Mouse (Mus musculus) embryonic stem cell, embryonic (primary cell): Measurements from ENCODE around the gene Stxbp5.

Experiments used
- CTCF ChIA-PET, 4 experiments: fragments of 300-600 bp in 2 of 4; fragments of 350-600 bp in 2 of 4; sonication (Branson Sonifier 250); formaldehyde crosslinking; loops; one replicate each; lab custom pipeline; 2022; ENCODE audit warnings: inconsistent platforms in 2 of 4; lab: Charles Lee
- POLR2A ChIA-PET, 4 experiments: fragments of 300-600 bp in 2 of 4; fragments of 350-600 bp in 2 of 4; sonication (Branson Sonifier 250); formaldehyde crosslinking; loops; one replicate each; lab custom pipeline; 2022; ENCODE audit warnings: antibody characterized with exemption in 4 of 4, inconsistent platforms in 1 of 4; lab: Charles Lee

Stxbp5 gene

DNA sequence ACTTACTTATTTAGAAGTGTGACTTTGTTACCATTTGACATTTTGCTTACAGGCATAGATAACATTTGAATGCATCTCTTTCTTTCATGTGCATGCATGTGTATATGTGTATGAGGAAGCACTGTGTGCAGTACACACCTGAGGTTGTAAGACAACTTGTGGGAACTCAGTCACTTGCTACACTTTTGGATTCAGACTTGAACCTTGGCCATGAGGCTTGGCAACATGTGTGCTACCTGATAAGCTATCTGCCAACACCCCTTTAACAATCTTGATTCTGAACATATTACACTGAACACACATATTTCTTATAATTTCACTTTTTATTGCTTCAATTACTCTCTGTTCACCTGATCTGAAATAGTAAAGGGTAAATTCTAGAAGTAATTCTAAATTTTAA lies 106.5 kb downstream of the Stxbp5 start:
- CTCF ChIA-PET, result interaction anchor here in 1 of 4 experiments (0.6 kb wide), 1 partner anchor 38 kb away, joined by 3 read pairs; no protein-coding TSS in a partner anchor
- POLR2A ChIA-PET, result no interaction called here

DNA sequence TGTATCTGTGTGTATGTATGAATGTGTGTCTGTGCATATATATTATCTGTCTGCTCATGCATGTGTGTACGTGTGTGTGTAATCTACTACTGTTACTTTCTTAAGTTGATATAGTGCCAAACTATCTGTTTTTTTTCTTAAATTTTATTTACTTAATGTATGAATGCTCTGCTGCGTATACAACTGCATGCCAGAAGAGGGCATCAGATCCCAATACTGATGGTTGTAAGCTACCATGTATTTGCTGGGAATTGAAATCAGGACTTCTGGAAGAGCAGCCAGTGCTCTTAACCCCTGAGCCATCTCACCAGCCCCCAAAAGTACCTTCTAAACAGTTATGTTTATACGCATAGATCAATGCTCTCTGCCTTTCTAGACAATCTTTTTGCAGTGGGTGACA lies 109.9 kb downstream of the Stxbp5 start:
- ChIA-PET CTCF (interaction anchor here (0.6 to 1.0 kb wide), 5 partner anchors 8 to 529 kb away, joined by 3 to 4 read pairs (median 3); no protein-coding TSS in a partner anchor), POLR2A (no interaction called here)

DNA sequence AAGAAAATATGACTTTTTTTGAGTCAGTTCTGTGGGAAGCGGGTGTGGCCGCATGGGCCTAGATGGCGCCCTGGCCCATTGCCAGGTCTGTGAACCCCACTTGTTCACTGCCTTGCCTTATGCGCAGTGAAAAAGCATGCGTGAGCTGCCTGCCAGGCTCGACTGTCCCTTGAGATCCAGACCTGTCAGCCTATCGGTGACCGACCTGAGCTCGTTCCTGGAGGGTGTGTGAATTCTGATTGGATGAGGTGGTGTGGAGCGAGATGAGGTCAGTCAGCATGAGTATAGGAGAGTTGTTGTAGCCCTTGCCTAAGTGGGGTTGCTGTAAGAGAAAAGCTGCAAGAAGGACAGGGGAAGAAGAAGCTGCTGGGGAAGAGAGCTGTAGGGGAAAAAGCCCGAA lies 114.4 kb downstream of the Stxbp5 start:
- ChIA-PET POLR2A (interaction anchor here in 1 of 4 experiments (0.6 kb wide), 1 partner anchor 16 kb away, joined by 3 read pairs; no protein-coding TSS in a partner anchor), CTCF (interaction anchor here in 2 of 4 experiments (0.5 to 1.7 kb wide), 2 partner anchors 11 to 456 kb away, joined by 5 to 8 read pairs; no protein-coding TSS in a partner anchor)

DNA sequence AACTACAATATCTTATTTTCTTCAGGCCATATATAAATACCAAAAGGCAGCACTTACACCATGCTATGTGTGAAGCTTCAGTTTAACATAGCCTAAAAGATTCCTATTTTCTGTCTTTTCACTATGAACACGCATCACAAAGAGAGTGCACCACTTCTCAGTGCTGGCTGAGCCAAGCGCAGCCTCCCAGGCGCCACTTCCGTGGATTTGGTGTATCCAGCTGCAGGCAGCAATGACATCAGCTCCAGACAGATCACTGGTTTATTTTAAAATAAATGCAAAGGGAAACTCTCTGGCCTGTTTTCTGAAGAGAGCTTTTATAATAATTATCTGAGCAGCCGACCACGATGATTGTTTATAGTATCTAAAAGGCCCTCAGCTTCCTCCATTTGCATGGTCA lies 115.2 kb downstream of the Stxbp5 start:
- POLR2A ChIA-PET, result interaction anchor here in 1 of 4 experiments (0.9 kb wide), 1 partner anchor 49 kb away, joined by 3 read pairs; no protein-coding TSS in a partner anchor
- CTCF ChIA-PET, result no interaction called here

DNA sequence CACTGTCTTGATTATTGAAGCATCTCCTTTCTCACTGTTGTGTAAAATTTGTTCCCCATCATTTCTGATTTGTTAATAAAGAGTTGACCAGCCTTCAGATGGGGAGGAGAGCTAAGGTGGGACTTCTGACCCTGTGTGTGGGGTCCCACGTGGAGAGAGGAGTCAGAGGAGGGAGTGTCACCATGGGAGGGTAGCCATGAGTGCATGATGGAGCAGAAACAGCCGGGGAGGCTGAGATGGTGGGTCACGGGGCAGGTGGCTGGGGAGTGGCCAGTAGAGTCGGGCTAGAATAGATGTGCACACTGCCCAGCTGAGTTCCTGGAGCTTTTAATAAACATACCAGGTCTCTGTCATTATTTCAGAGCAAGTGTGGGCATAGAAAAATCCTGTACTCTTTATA lies 121.0 kb downstream of the Stxbp5 start:
- CTCF ChIA-PET, result no interaction called here
- POLR2A ChIA-PET, result interaction anchor here in 1 of 4 experiments (1.1 kb wide), 1 partner anchor 10 kb away, joined by 4 read pairs; no protein-coding TSS in a partner anchor

DNA sequence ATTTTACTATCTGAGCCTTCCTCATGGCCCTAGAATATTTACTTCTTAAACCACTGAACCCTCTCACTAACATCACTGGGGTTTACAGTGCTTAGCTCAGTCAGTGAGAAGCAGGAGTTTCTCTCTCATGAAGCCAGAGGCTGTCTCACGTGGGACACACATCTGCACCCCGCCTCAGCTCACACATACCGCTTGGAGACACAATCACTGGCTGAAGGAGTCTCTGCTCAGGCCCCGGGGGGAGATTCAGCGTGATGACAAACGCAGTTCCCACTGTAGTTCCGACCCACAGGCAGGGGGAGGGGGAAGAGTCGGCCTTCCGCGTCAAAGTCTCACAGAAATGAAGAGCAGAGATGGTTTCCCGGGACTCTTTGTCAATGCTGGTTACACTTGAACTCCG lies 130.6 kb downstream of the Stxbp5 start:
- CTCF ChIA-PET, result no interaction called here
- POLR2A ChIA-PET, result interaction anchor here in 1 of 4 experiments (0.8 kb wide), 1 partner anchor 16 kb away, joined by 3 read pairs; no protein-coding TSS in a partner anchor

DNA sequence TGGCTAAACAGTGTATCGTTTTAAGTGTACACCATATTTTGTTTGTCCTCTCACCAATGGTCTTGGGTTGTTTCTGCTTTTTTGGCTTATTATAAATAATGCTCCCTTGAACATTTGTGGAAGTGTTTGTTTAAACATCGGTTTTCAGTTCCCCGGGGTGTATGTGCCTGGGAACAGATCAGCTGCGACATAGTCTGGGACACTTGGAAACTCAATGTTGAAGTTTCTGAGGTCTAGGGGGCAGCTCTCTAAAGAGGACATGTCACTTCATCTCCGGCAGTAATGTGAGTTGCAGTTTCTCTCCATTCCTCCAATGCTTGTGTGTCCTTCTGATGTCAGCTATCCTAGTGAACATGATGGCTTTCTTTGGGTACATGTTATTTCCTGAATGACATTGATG lies 137.0 kb downstream of the Stxbp5 start:
- ChIA-PET CTCF (no interaction called here), POLR2A (no interaction called here)

DNA sequence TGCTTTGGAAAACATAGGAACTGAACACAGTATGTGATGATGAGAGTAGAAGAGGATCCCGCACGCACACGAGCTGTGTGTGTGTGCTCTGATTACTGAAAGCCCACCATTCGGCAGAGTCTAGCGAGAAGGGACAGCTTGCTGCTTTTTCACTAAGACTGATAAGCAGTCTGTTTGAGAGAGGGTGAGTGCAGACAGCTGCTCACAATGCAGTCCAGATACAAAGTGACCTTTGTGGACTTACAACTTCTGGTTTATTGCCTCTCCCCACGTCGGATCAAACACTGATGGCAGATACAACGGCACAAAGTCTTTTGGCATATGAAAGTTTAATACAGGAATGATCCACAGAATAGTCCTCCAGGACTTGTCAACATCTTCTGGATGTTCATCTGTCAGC lies 140.6 kb downstream of the Stxbp5 start:
- ChIA-PET POLR2A (no interaction called here), CTCF (no interaction called here)

DNA sequence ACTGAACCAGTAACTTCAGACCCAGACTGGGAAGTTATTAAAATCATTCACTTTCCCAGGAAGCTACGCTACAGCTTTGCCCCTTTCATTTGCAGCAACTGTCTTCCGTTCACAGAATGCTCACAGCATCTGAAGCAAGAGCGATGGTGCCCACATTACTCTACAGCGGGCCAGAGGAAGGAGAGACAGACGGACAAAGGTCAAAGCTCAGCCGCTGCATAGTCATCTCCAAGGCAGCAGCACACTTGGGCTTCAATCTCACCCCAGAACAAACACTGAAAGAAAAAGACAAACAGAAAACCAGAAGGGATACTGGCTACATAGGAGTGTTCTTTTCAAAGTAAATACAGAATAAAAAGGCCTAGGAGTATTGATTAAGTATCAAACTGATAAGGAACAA lies 144.3 kb downstream of the Stxbp5 start:
- ChIA-PET POLR2A (interaction anchor here in 1 of 4 experiments (0.6 kb wide), 1 partner anchor 77 kb away, joined by 3 read pairs; no protein-coding TSS in a partner anchor), CTCF (interaction anchor here in 2 of 4 experiments (0.6 to 0.9 kb wide), 2 partner anchors 37 to 80 kb away, joined by 3 read pairs; no protein-coding TSS in a partner anchor)

DNA sequence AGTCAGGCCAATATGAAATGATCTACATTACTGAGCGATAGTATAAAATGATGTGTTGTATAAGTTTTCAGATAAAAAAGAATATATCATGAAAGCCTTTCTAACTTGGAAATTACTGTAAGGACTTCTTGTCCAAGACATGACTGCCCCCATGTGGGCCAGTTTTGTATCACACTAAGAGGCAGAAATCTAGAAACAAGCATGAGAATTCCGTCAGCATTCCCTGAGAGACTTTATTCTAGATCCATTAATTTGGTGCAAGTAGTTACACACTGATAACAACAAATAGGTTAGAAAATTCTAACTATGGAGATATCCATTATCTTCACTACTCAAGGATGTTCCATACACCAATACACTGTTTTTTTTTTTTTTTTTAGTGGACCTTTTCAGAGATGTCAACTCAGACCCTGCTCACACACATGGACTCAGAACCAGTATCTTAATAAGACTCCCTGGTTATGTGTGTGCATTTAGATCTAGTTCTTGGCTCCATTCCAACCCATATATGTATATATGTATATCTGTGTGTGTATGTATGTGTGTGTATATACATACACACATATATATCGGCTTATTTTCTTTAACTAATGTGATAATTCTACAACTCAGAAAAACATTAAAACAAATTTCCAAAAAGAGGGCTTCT lies 145.9 kb downstream of the Stxbp5 start:
- POLR2A ChIA-PET, result no interaction called here
- CTCF ChIA-PET, result no interaction called here

DNA sequence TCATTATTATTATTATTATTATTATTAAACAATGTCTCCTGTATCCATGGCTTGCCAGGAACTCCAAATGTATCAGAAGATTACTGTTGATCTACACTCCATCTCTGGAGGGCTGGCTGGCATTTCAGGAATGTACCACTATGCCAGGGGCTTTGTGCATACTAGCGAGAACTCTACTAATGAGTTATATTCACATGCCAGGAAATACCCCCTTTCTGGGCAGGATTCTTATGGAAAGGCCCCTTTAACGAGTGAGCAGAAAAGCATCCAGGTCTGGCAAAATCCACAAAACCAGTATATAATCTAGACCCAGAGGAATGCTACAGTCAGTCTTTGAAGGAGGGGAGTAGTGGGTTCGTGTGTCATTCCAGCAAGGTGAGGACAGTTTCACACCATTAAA lies 167.0 kb downstream of the Stxbp5 start:
- CTCF ChIA-PET, result no interaction called here
- POLR2A ChIA-PET, result no interaction called here

DNA sequence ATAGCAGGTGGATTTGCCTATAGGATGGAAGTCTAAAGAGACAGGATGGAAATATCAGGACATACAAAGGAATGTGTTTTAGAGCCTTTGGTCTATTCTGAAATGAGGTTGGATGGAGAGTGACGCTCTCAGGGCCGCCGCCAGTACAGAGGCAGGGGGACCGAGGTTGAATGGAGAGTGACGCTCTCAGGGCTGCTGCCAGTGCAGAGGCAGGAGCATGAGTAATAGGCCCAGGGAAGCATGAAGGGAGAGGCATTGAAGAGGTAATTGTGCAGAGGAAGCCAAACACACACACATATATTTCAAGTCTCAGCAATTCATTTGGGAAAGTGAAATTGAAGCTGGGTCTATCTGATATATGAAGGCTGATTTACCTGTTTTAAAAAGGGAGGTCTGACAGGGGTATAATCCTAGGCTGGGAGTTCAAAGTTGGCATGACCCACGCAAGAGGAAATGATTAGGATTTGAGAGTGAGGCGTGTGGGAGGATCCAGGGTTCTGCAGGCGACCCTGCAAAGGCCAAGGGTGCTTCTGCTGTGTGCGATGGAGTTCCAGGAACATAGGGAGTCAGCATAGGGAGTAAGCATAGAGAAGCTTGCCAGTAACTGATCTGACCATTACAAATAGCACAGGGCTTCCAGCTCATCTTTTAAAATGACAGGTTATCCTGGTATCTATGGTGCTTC lies 168.7 kb downstream of the Stxbp5 start:
- POLR2A ChIA-PET, result no interaction called here
- CTCF ChIA-PET, result no interaction called here

DNA sequence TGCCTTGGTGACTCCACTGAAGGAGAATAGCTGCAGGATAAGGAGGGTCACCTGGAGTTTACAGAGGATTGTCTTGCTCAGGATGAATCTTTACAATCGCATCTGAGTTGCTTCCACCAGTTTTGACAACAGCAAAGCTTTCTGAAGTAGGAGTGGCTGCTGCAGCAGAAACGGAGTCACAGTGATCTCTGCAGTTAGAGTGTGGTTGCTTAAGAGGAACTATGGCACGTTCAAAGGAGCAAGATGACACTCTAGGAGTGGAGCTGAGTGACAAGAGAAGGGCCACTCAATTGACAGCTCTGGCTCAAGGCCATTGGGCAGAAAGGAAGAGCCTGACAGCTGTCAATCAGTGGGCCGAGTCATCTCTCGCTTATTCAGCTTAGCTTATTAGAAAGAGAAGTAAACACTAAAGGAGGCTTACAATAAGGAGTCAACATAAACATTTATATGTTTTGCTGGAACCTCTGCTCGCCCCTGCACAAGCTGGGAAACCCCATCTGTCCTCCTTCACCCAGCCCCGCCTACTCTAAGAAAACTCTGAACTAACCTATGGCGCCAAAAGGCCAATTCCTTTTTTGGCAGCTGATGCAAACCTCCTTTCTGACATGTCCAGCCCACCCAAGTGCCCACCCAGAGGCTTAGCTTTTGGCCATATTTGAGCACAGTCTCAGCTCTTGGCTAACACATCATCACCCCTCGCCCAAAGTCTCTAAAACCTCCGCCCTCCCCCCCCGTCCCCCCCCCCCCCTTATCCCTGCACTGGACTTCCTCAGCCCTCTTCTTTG lies 178.2 kb downstream of the Stxbp5 start:
- ChIA-PET CTCF (interaction anchor here in 2 of 4 experiments (0.6 kb wide), 2 partner anchors 15 to 586 kb away, joined by 3 to 4 read pairs; no protein-coding TSS in a partner anchor), POLR2A (interaction anchor here in 1 of 4 experiments (0.6 kb wide), 1 partner anchor 831 kb away, joined by 5 read pairs; no protein-coding TSS in a partner anchor)

DNA sequence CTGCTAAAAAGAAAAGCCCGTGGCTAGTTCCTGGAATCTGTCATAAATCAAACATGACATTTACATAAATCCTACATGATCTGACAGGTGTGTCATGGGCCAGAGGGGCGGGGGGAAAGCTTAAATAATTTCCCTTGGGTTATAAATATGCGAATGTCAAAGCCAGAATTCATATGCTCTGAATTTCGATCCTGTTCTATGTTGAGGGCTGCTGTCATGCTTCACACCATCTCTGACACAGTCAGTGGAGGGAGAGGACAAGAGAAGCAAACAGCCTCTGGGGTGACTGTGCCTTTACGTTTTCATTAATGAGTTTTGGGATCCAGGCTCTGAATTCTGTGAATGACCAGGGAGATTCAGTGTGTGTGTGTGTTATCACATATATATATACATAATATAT lies 180.9 kb downstream of the Stxbp5 start:
- ChIA-PET CTCF (no interaction called here), POLR2A (no interaction called here)

DNA sequence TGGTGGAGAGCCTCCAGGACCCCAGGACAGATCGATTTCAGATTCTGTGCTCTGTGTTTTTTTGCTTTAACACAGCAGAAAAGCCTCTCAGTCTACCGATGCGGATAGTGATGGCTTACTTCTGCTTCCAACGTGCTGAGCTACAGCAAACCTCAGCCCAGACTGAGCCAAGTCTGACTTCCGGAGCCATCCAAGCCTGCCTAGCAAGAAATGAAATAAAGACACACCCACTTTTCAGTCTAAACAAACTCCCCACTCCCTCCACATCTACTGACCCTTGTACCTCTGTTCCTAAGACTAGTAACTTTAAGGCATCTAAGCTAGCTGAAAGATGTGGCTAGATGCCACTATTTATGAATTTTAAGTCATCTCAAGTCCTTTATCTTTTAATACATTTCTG lies 182.8 kb downstream of the Stxbp5 start:
- ChIA-PET CTCF (no interaction called here), POLR2A (no interaction called here)
